Mouse (Mus musculus) stomach, embryonic 15.5 days (tissue): Measurements from ENCODE around the gene Socs7. TPM values are rescaled to one million over a fixed set of nuclear protein-coding genes. Genes with fewer than 3 reads are reported as not detected.

Source experiments
- ATAC-seq: fragments of 200-750 bp; cut with Nextera tagmentation; 2 replicates; pipeline ENCODE4 v1.8.0; 2017; ENCODE audit warnings: low read depth, moderate number of reproducible peaks, moderate TSS enrichment; ENCODE audit not compliant: insufficient read depth, low FRiP score
- H3K27ac ChIP-seq: fragments of 300-500 bp; sonication (generic); 2 replicates; pipeline ENCODE4 v1.5.1; 2015; ENCODE audit warnings: mild to moderate bottlenecking, inconsistent platforms
- H3K27me3 ChIP-seq: fragments of 300-500 bp; sonication (generic); replicated peaks from 2 replicates; pipeline ENCODE4 v1.6.1; 2015; ENCODE audit warnings: inconsistent platforms
- H3K36me3 ChIP-seq: fragments of 300-500 bp; sonication (generic); 2 replicates; pipeline ENCODE4 v1.6.1; 2015; ENCODE audit warnings: inconsistent platforms
- H3K4me1 ChIP-seq: fragments of 300-500 bp; sonication (generic); 2 replicates; pipeline ENCODE4 v1.6.1; 2015; ENCODE audit warnings: inconsistent platforms
- H3K4me2 ChIP-seq: fragments of 300-500 bp; sonication (generic); 2 replicates; pipeline ENCODE4 v1.6.1; 2015; ENCODE audit warnings: mild to moderate bottlenecking, inconsistent platforms
- H3K4me3 ChIP-seq: fragments of 300-500 bp; sonication (generic); replicated peaks from 2 replicates; pipeline ENCODE4 v1.5.1; 2015; ENCODE audit warnings: inconsistent platforms
- H3K9ac ChIP-seq: fragments of 300-500 bp; sonication (generic); 2 replicates; pipeline ENCODE4 v1.6.1; 2015; ENCODE audit warnings: inconsistent platforms
- H3K9me3 ChIP-seq: fragments of 300-500 bp; sonication (generic); 2 replicates; pipeline ENCODE4 v1.6.1; 2016; ENCODE audit warnings: inconsistent platforms
- WGBS: fragments of 180-500 bp; shearing (Covaris S2); methylation state at CpG from one replicate; pipeline ENCODE4 v1.1.7; 2015; 5-methylcytosine and 5-hydroxymethylcytosine counted together
- polyA plus RNA-seq: library from polyadenylated mRNA; unstranded; fragments of >200 nt; fragmentation: Nextera tagmentation; extraction: Ambion mirVana; gene quantifications from 2 replicates; pipeline ENCODE4 v1.2.1, GENCODE M21; 2015

Socs7 gene
- polyA plus RNA-seq, 1 experiment from 2014 or later, result 3.4 TPM

DNA sequence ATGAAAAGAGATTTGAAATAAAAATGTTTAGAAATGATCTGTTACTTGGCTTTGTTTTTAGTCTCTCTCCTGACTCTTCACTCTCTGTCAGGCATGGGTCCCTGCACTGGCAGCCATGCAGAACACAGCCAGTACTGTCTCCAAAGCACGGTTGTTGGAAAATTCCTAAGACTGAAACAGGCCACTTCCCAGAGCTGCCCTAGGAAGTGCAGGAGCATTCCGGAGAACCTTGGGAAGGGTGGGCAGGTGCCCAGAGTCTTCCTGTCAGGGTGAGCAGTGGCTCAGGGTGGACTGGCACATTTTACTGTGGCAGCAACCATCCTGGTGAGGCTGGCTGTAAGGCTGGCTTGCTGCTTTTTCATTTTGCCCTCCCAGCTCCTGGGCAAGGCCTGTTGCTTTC is 36.2 kb downstream of the Socs7 start:
- Histone ChIP-seq H3K4me3 (no peak overlapping the region), H3K4me2 (no peak overlapping the region), H3K9ac (no peak overlapping the region), H3K4me1 (peaks cover 6% of the 10 kb centered on the region; the same call in 1 of the 2 replicates), H3K27me3 (no peaks in the 10 kb centered on the region), H3K27ac (no peak overlapping the region), H3K9me3 (no peaks in the 10 kb centered on the region), H3K36me3 (peaks cover 13% of the 10 kb centered on the region; the same call in 1 of the 2 replicates)
- 70% methylated on average over 2 of the region's 2 CpGs for WGBS
- ATAC-seq, result no peak

DNA sequence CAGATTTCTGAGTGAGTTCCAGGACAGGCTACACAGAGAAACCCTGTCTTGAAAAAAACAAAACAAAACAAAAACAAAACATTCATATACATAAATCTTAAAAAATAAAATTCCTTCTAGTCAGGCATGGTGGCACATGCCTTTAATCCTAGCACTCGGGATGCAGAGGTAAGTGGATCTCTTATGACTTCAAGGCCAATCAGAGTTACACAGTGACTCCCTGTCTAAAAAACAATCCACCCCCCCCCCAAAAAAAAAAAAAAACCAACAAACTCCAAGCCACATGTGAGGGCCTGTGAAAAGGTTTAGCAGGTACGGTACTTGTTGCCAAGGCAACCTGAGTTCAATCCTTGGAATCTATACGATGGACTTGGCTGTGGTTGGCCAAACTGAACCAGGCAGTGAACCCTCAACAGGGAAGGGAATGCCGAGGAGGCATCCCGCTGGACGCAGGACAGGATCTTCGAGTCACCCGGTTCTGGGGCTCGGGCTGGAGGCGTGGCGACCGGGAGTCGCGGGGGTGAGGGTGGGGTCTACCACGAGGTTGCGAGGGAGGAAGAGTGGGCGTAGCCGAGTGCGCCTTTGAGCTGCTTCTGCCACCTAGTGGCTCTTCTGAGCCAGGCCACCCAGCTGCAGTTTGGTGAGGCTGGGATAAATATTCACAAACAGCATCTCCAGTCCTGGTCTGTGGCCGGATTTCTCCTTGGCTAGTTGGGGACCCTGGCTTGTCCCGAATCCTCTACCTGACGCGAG is 37.8 kb downstream of the Socs7 start:
- H3K9me3 ChIP-seq, result no peaks in the 10 kb centered on the region
- H3K36me3 ChIP-seq, result peaks cover 8% of the 10 kb centered on the region; the same call in 1 of the 2 replicates
- 3% methylated on average over 23 of the region's 23 CpGs for WGBS
- peaks cover 17% of the 10 kb centered on the region for H3K4me1 ChIP-seq
- ATAC-seq, result peak; percentile 64; the same call in 1 of the 2 replicates
- peak overlapping the region; percentile 87 for H3K4me2 ChIP-seq
- H3K9ac ChIP-seq, result peak overlapping the region; percentile 20; the same call in 1 of the 2 replicates
- peak overlapping the region; percentile 39 for H3K4me3 ChIP-seq
- H3K27me3 ChIP-seq, result no peaks in the 10 kb centered on the region
- no peak overlapping the region for H3K27ac ChIP-seq

DNA sequence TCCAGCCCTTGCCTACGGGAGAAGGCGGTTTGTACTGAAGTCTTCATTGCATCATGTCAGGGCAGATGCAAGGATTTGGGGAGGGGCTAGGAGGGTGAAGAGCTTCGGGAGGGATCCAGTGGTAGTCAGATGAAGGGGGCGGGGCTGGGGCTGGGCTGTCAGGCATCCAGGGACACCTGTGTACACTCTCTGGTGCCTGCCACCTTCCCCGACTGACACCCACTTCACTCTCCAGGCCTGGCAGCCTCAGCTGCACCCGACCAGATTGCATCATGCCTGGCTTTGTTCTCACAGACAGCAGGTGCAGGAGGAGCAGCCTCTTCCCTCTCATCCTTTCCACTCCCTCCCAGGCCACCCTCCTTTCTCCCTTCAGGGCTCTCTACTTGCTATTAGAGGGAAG is 38.7 kb downstream of the Socs7 start:
- Histone ChIP-seq H3K27ac (no peak overlapping the region), H3K9me3 (no peaks in the 10 kb centered on the region), H3K36me3 (no peaks in the 10 kb centered on the region), H3K27me3 (peaks cover under 1% of the 10 kb centered on the region; the same call in 1 of the 2 replicates), H3K4me3 (no peak overlapping the region), H3K4me1 (peaks cover 27% of the 10 kb centered on the region), H3K4me2 (no peak overlapping the region), H3K9ac (no peak overlapping the region)
- WGBS, result 22% methylated on average over 6 of the region's 6 CpGs
- no peak for ATAC-seq

DNA sequence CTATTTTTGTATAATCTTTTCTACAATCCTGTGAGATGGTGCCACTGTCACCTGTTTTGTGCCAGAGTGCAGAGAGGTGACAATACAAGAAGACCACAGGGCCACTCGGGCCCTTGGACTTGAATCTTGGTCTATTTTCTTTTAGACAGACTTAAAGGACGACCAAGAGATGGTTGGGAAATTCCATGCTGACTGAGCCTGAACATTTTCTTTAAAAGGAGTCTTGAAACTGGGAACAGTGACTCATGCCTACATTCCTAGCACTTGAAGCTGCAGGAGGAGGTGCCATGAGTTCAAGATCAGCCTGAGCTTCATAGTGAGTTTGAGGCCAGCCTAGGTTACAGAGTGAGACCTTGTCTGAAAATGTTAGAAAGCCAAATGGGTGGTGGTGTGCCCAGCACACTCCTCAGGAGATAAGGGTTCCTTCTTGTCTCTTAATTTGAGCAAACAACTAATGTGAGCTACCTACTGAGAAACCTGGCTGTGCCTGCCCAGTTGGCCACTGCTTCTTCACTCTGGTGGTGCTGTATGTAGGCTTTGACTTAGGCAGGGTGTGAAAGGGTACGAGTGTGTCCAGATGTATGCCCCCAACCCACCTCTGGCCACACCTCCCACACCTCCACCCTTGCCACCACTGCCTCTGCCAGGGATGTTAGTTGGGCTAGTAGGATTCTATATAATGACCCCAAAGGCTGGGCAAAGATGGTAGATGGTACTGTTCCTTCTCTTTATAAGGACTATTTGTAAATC is 39.5 kb downstream of the Socs7 start:
- ATAC-seq, result no peak
- 70% methylated on average over 3 of the region's 3 CpGs for WGBS
- Histone ChIP-seq H3K4me3 (no peak overlapping the region), H3K9ac (no peak overlapping the region), H3K27ac (no peak overlapping the region), H3K9me3 (no peaks in the 10 kb centered on the region), H3K27me3 (peaks cover 3% of the 10 kb centered on the region; the same call in 1 of the 2 replicates), H3K36me3 (no peaks in the 10 kb centered on the region), H3K4me1 (peaks cover 35% of the 10 kb centered on the region), H3K4me2 (no peak overlapping the region)

DNA sequence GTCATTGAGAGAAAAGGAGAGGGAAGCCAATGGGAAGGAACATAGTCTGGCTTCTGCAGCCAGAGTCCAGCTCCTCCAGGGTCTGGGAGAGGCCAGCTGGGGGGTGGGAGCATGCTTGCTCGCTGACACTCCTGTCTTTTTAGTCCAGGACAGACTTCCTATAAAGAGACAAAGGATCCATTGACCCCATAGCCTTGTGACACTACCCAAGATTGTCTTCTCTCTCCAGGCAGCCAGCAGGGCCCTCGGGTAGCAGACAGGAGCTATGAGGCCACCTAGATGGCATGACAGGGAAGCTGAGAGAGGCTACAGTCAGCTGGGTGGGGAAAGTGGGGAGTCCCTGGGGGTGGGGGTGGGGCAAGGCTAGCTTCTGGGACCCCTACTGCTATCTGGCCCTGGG is 40.4 kb downstream of the Socs7 start:
- Histone ChIP-seq H3K9me3 (no peaks in the 10 kb centered on the region), H3K4me2 (no peak overlapping the region), H3K4me1 (peaks cover 40% of the 10 kb centered on the region), H3K27me3 (peaks cover 3% of the 10 kb centered on the region; the same call in 1 of the 2 replicates), H3K4me3 (no peak overlapping the region), H3K27ac (no peak overlapping the region), H3K9ac (no peak overlapping the region), H3K36me3 (no peaks in the 10 kb centered on the region)
- ATAC-seq, result no peak
- 33% methylated on average over 2 of the region's 2 CpGs for WGBS

DNA sequence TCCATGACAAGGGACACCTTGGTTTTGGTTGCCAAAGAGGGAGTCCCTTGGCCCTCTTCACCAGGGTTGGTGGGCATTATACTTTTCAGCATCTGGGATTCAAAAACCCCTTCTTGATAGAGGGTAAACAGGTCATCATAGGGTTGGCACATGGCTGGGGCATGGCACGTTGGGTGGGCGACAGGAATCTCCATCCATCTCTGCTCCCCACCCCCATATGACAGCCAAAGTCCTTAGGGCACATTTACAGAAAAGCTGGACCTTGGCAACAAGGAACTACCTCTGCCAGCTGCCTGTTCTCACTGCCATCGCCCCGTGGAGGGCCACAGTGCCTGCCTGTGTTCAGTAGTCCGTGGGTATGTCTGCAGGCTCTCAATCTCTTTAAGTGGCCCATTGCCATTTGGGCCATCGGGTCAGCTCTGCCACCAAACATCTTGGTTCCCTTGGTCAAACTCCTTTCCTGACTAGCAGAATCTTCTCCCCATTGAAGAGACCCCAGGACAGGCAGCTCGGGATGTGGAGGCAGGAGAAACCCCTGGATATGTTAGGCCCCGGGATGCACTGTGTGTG is 41.3 kb downstream of the Socs7 start:
- Histone ChIP-seq H3K4me3 (peak overlapping the region; percentile 57), H3K27ac (peak overlapping the region; percentile 57; the same call in 1 of the 2 replicates), H3K4me1 (peaks cover 40% of the 10 kb centered on the region), H3K9me3 (no peaks in the 10 kb centered on the region), H3K27me3 (peaks cover 3% of the 10 kb centered on the region; the same call in 1 of the 2 replicates), H3K4me2 (peak overlapping the region; percentile 100), H3K36me3 (no peaks in the 10 kb centered on the region), H3K9ac (no peak overlapping the region)
- 43% methylated on average over 8 of the region's 8 CpGs for WGBS
- no peak for ATAC-seq

DNA sequence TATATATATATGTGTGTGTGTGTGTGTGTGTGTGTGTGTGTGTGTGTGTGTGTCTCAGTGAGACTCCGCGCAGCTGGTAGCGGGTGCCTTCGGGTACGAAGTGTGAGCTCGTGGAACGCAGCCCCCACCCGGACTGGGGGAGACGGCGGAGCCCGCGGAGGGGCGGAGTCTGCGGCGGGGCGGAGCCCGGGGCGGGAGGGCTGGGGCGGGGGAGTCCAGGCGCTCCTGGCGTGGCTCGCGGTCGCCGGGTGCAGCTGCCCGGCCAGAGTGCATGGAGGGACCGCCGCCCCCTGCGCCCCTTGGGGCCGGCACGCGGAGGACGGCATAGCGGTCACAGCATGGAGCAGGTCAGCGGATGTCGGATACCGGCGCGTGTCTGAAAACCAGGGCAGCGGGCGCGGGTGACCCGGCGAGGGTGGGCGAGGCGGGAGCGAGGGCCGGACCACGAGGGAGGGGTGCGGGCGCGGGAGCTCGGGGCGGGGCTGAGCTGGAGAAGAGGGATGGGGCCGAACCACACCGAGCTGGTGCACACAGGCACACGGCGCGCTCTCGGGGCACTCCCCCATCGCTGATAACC is 41.9 kb downstream of the Socs7 start:
- Histone ChIP-seq H3K27ac (peak overlapping the region; percentile 57; the same call in 1 of the 2 replicates), H3K27me3 (peaks cover 3% of the 10 kb centered on the region; the same call in 1 of the 2 replicates), H3K4me2 (peak overlapping the region; percentile 100), H3K36me3 (no peaks in the 10 kb centered on the region), H3K9ac (peak overlapping the region; percentile 56; the same call in 1 of the 2 replicates), H3K9me3 (no peaks in the 10 kb centered on the region), H3K4me1 (peaks cover 40% of the 10 kb centered on the region), H3K4me3 (peak overlapping the region; percentile 57)
- WGBS, result 0% methylated on average over 50 of the region's 61 CpGs
- ATAC-seq, result peak; percentile 33

DNA sequence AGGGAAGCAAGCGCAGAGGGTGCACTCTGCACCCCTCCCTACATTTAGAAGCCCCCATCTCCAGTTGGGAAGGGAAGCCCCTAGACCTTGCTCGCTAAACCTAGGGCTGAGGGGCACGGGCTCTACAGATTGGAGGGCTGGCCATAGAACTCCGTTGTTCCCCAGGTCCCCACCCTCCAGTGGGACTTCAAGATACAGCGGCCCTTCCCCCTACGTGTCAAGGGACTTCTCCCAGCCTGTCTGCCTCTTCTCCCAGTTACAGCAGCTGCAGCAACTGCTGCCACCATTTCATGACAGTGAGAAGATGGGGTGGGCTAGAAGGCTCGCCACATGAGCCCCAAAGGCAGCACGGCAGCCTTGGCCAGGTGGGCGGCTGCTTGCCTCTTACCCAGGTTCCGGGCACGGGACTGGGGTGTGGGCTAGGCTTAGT is 42.4 kb downstream of the Socs7 start:
- H3K27me3 ChIP-seq, result peaks cover 3% of the 10 kb centered on the region; the same call in 1 of the 2 replicates
- peak overlapping the region; percentile 57 for H3K4me3 ChIP-seq
- no peaks in the 10 kb centered on the region for H3K9me3 ChIP-seq
- peak overlapping the region; percentile 56; the same call in 1 of the 2 replicates for H3K9ac ChIP-seq
- H3K4me2 ChIP-seq, result peak overlapping the region; percentile 100
- ATAC-seq, result peak; percentile 2; the same call in 1 of the 2 replicates
- 2% methylated on average over 11 of the region's 11 CpGs for WGBS
- no peaks in the 10 kb centered on the region for H3K36me3 ChIP-seq
- H3K27ac ChIP-seq, result peak overlapping the region; percentile 40; the same call in 1 of the 2 replicates
- peaks cover 40% of the 10 kb centered on the region for H3K4me1 ChIP-seq

DNA sequence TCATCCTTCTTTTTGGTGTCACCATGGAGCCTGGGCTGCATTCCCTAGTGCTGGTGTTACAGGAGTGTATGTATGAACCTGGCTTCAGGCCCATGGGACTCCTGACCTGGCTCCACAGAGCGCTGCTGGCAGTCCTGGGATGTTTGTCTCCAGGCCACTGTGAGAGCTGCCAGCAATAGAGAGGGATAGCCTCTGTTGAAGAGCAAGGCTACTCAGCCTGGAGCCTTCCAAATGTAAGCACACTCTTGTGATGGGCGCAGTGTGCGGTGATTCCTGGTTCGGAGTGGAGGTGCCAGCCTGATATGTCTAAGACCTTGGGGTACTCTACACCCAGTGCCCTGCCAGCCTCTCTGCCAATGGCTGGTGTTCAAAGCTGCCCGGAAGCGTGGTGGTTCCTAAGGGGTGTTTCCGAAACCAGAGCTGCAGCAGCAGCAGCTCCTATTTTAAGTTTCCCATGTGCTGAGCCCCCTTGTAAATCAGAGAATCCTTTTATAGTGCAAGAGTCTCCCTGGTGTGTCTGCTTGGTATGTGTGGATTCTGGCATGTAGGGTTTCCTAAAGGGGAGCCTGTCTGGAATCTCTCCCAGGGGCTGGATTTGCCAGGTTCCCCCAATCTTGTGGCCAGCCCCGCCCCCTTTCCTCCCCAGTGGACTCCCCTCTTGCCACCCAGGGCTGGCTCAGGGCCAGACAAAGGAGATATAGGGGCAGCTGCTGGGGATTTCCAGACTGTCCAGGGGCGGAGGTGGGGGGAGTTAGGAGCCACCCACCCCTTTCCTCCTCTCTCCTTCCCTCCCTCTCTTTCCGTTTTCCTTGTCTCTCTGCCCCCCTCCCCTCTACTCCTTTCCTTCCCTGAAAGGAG is 44.0 kb downstream of the Socs7 start:
- Histone ChIP-seq H3K4me3 (no peak overlapping the region), H3K36me3 (no peaks in the 10 kb centered on the region), H3K9me3 (no peaks in the 10 kb centered on the region), H3K4me1 (peaks cover 34% of the 10 kb centered on the region), H3K9ac (no peak overlapping the region), H3K27me3 (peaks cover 3% of the 10 kb centered on the region; the same call in 1 of the 2 replicates), H3K27ac (peak overlapping the region; percentile 51; the same call in 1 of the 2 replicates), H3K4me2 (peak overlapping the region; percentile 37; the same call in 1 of the 2 replicates)
- no peak for ATAC-seq
- 58% methylated on average over 10 of the region's 10 CpGs for WGBS

DNA sequence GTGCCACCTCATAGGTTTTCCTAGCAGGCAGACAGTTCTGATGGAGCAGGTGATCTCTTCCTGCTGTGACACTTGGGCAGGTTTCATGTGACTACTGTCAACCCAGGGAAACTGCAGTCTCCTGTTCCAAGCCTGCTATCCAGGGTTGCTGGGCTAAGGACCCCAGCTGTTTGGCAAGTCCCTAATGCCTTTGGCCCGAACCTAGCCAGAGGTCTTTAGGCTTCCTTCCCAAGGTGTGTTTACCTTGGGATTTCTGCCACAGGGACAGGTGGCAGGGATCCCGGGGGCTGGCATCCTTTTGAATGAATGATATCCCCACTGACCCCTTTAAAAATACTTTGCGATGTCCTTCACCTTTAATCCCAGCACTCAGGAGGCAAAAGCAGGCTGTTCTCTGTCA is 45.1 kb downstream of the Socs7 start:
- H3K27me3 ChIP-seq, result peaks cover 3% of the 10 kb centered on the region; the same call in 1 of the 2 replicates
- no peak for ATAC-seq
- no peak overlapping the region for H3K4me3 ChIP-seq
- H3K36me3 ChIP-seq, result no peaks in the 10 kb centered on the region
- no peak overlapping the region for H3K4me2 ChIP-seq
- peaks cover 40% of the 10 kb centered on the region for H3K4me1 ChIP-seq
- H3K27ac ChIP-seq, result no peak overlapping the region
- no peak overlapping the region for H3K9ac ChIP-seq
- H3K9me3 ChIP-seq, result no peaks in the 10 kb centered on the region
- WGBS, result 69% methylated on average over 3 of the region's 3 CpGs
